Mouse (Mus musculus): ENCODE measurements around the gene Nat9.

DNA sequence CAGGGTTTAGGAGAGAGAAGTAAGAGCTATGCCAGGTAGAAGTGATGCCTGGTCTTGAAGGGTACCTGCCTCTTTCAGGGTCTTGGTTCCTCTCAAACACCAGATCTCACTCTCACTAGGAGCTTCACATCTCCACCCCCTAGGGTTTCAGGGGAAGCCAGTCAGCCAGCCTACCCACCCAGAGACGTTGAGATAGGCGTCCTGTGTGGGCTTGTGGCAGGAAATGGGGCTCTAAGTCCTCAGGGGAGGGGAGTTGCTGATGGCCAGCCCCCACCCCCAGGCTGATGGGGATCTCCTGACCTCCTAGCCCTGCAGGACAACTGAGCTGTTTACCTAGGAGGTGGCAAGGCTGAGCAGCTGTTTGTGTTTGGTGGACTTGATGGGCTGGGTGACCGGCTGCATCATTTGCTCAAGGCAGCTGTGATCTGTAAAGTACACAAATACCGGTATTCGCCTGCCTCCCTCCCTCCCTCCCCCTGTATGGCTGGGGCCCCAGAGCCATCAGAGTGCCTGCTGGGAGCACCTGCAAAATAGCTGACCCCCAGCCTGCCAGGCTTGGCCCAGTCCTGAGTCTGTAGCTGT lies 32.5 kb downstream of the Nat9 start:
- TF ChIP-seq CTCF (IDR thresholded peaks at IDR 0.05; ENCODE audit: extremely low read depth, insufficient read length, insufficient replicate concordance, low read depth, low read length) (no peak), POLR2A (IDR thresholded peaks at IDR 0.05; ENCODE audit: low read depth, low read length) (no peak)
